Mouse (Mus musculus) MEL (cell line): ENCODE data around the gene Rnf126. TPM values are rescaled to one million over a fixed set of nuclear protein-coding genes. Genes with fewer than 3 reads are reported as not detected.

Experiments
- DNase-seq: peaks from one replicate; pipeline ENCODE4 v3.0.0; 2011; ENCODE audit warnings: low read depth, low spot score
- H3K27ac ChIP-seq: 2 replicates; pipeline ENCODE4 v1.5.1; 2012; ENCODE audit warnings: low read depth, mild to moderate bottlenecking, control low read depth, low read length, moderate library complexity; ENCODE audit not compliant: control insufficient read depth
- H3K27me3 ChIP-seq, 2 experiments: fragments of 150-350 bp in 1 of 2; sonication (generic) in 1 of 2; 2 replicates each; pipeline ENCODE4 v1.6.1; 2012; ENCODE audit warnings: low read length in 2 of 2, mild to moderate bottlenecking in 2 of 2, improper control_type of control experiment in 1 of 2, moderate library complexity in 1 of 2; ENCODE audit not compliant: insufficient read depth in 2 of 2, control insufficient read depth in 1 of 2
- H3K36me3 ChIP-seq, 2 experiments: 2 replicates each; pipeline ENCODE4 v1.6.1; 2012 to 2014; ENCODE audit warnings: low read length in 2 of 2, improper control_type of control experiment in 1 of 2, inconsistent platforms in 1 of 2, mild to moderate bottlenecking in 1 of 2; ENCODE audit not compliant: insufficient read depth in 2 of 2, control insufficient read depth in 1 of 2
- H3K4me1 ChIP-seq, 2 experiments: fragments of 150-350 bp in 1 of 2; sonication (generic) in 1 of 2; 2 replicates each; pipeline ENCODE4 v1.6.1; 2012; ENCODE audit warnings: low read length in 2 of 2, improper control_type of control experiment in 1 of 2, mild to moderate bottlenecking in 1 of 2; ENCODE audit not compliant: insufficient read depth in 2 of 2, control insufficient read depth in 1 of 2
- H3K4me3 ChIP-seq, 2 experiments: fragments of 150-350 bp in 1 of 2; sonication (generic) in 1 of 2; 2 replicates each; pipeline ENCODE4 v1.5.1; 2012; ENCODE audit warnings: low read depth in 2 of 2, low read length in 2 of 2, mild to moderate bottlenecking in 2 of 2, moderate library complexity in 2 of 2, control low read depth in 1 of 2, improper control_type of control experiment in 1 of 2; ENCODE audit not compliant: control insufficient read depth in 1 of 2, insufficient read depth in 1 of 2
- H3K79me2 ChIP-seq: 2 replicates; pipeline ENCODE4 v1.6.1; 2012; ENCODE audit warnings: mild to moderate bottlenecking, low read length, moderate library complexity; ENCODE audit not compliant: control insufficient read depth, poor library complexity, insufficient read depth
- H3K9ac ChIP-seq: 2 replicates; pipeline ENCODE4 v1.6.1; 2012; ENCODE audit warnings: low read depth, mild to moderate bottlenecking, control low read depth, low read length, moderate library complexity; ENCODE audit not compliant: control insufficient read depth, poor library complexity, severe bottlenecking
- H3K9me3 ChIP-seq: fragments of 150-350 bp; sonication (generic); replicated peaks from 2 replicates; pipeline ENCODE4 v1.6.1; 2012; ENCODE audit warnings: mild to moderate bottlenecking, low read length, improper control_type of control experiment, moderate library complexity; ENCODE audit not compliant: insufficient read depth
- BHLHE40 ChIP-seq: IDR thresholded peaks from 2 replicates; pipeline ENCODE4 v1.6.1; 2012; ENCODE audit warnings: low read depth, mild to moderate bottlenecking, inconsistent platforms, low read length, improper control_type of control experiment, borderline replicate concordance
- CHD1 ChIP-seq: IDR thresholded peaks from 2 replicates; pipeline ENCODE4 v1.6.1; 2012; ENCODE audit warnings: low read depth, mild to moderate bottlenecking, inconsistent platforms, low read length, improper control_type of control experiment
- E2F4 ChIP-seq: IDR thresholded peaks from 2 replicates; pipeline ENCODE4 v1.6.1; 2011; ENCODE audit warnings: low read depth, low read length, improper control_type of control experiment, borderline replicate concordance
- ELF1 ChIP-seq: IDR thresholded peaks from 2 replicates; pipeline ENCODE4 v1.6.1; 2014; ENCODE audit warnings: low read depth, mild to moderate bottlenecking, inconsistent platforms, low read length, improper control_type of control experiment, moderate library complexity
- EP300 ChIP-seq, 2 experiments: IDR thresholded peaks; 2 replicates each; pipeline ENCODE4 v1.6.1; 2011; ENCODE audit warnings: improper control_type of control experiment in 2 of 2, low read length in 2 of 2, low read depth in 1 of 2, mild to moderate bottlenecking in 1 of 2
- HCFC1 ChIP-seq: IDR thresholded peaks from 2 replicates; pipeline ENCODE4 v1.6.1; 2012; ENCODE audit warnings: low read depth, mild to moderate bottlenecking, inconsistent platforms, low read length, improper control_type of control experiment, moderate library complexity
- JUND ChIP-seq: IDR thresholded peaks from 2 replicates; pipeline ENCODE4 v1.6.1; 2011; ENCODE audit warnings: low read depth, mild to moderate bottlenecking, improper control_type of control experiment, low read length
- KAT2A ChIP-seq: conservative IDR thresholded peaks from 2 replicates; pipeline ENCODE4 v1.6.1; 2012; ENCODE audit warnings: low read depth, low read length, improper control_type of control experiment, inconsistent platforms
- MAFK ChIP-seq: IDR thresholded peaks from 2 replicates; pipeline ENCODE4 v1.6.1; 2011; ENCODE audit warnings: low read depth, mild to moderate bottlenecking, low read length, improper control_type of control experiment, borderline replicate concordance
- MAX ChIP-seq: IDR thresholded peaks from 2 replicates; pipeline ENCODE4 v1.6.1; 2011; ENCODE audit warnings: low read length, improper control_type of control experiment
- MAZ ChIP-seq: IDR thresholded peaks from 2 replicates; pipeline ENCODE4 v1.6.1; 2012; ENCODE audit warnings: low read depth, mild to moderate bottlenecking, inconsistent platforms, low read length, improper control_type of control experiment
- MEF2A ChIP-seq: IDR thresholded peaks from 2 replicates; pipeline ENCODE4 v1.6.1; 2014; ENCODE audit warnings: low read depth, mild to moderate bottlenecking, inconsistent platforms, low read length, improper control_type of control experiment; ENCODE audit not compliant: poor library complexity, insufficient replicate concordance, severe bottlenecking; ENCODE audit errors: extremely low read depth
- MXI1 ChIP-seq: IDR thresholded peaks from 2 replicates; pipeline ENCODE4 v1.6.1; 2011; ENCODE audit warnings: mild to moderate bottlenecking, low read depth, low read length, improper control_type of control experiment
- MYB ChIP-seq: IDR thresholded peaks from 2 replicates; pipeline ENCODE4 v1.6.1; 2011; ENCODE audit warnings: mild to moderate bottlenecking, low read depth, low read length, improper control_type of control experiment
- MYC ChIP-seq: IDR thresholded peaks from 2 replicates; pipeline ENCODE4 v1.6.1; 2011; ENCODE audit warnings: low read depth, mild to moderate bottlenecking, low read length, improper control_type of control experiment, moderate library complexity
- NELFE ChIP-seq: IDR thresholded peaks from 2 replicates; pipeline ENCODE4 v1.6.1; 2011; ENCODE audit warnings: low read depth, low read length, improper control_type of control experiment
- NRF1 ChIP-seq: IDR thresholded peaks from 2 replicates; pipeline ENCODE4 v1.6.1; 2014; ENCODE audit warnings: low read depth, mild to moderate bottlenecking, inconsistent platforms, low read length, improper control_type of control experiment, moderate library complexity; ENCODE audit not compliant: poor library complexity, insufficient read depth, severe bottlenecking
- POLR2A ChIP-seq, 2 experiments: IDR thresholded peaks; 2 replicates each; pipeline ENCODE4 v1.6.1; 2011 to 2012; ENCODE audit warnings: low read length in 2 of 2, mild to moderate bottlenecking in 2 of 2, control low read depth in 1 of 2, improper control_type of control experiment in 1 of 2, low read depth in 1 of 2, moderate library complexity in 1 of 2; ENCODE audit not compliant: control insufficient read depth in 1 of 2, insufficient read depth in 1 of 2, poor library complexity in 1 of 2
- RAD21 ChIP-seq: IDR thresholded peaks from 2 replicates; pipeline ENCODE4 v1.6.1; 2011; ENCODE audit warnings: mild to moderate bottlenecking, low read depth, low read length, improper control_type of control experiment
- SIN3A ChIP-seq: IDR thresholded peaks from 2 replicates; pipeline ENCODE4 v1.6.1; 2012; ENCODE audit warnings: low read length, improper control_type of control experiment, inconsistent platforms
- TAL1 ChIP-seq: IDR thresholded peaks from 2 replicates; pipeline ENCODE4 v1.6.1; 2012; ENCODE audit warnings: mild to moderate bottlenecking, inconsistent platforms, low read length, moderate library complexity, mixed read lengths
- TBP ChIP-seq: IDR thresholded peaks from 2 replicates; pipeline ENCODE4 v1.8.0; 2011; ENCODE audit warnings: low read depth, low read length, improper control_type of control experiment
- USF1 ChIP-seq: IDR thresholded peaks from 2 replicates; pipeline ENCODE4 v1.6.1; 2014; ENCODE audit warnings: low read depth, mild to moderate bottlenecking, inconsistent platforms, low read length, improper control_type of control experiment, moderate library complexity
- USF2 ChIP-seq, 2 experiments: IDR thresholded peaks; 2 replicates each; pipeline ENCODE4 v1.6.1; 2011 to 2012; ENCODE audit warnings: improper control_type of control experiment in 2 of 2, low read length in 2 of 2, borderline replicate concordance in 1 of 2, inconsistent platforms in 1 of 2, low read depth in 1 of 2, mild to moderate bottlenecking in 1 of 2; ENCODE audit not compliant: insufficient read depth in 1 of 2
- ZC3H11A ChIP-seq: IDR thresholded peaks from 2 replicates; pipeline ENCODE4 v1.6.1; 2012; ENCODE audit warnings: low read depth, mild to moderate bottlenecking, inconsistent platforms, low read length, improper control_type of control experiment
- ZKSCAN1 ChIP-seq: IDR thresholded peaks from 2 replicates; pipeline ENCODE4 v1.6.1; 2012; ENCODE audit warnings: low read depth, mild to moderate bottlenecking, inconsistent platforms, low read length, improper control_type of control experiment, moderate library complexity
- ZMIZ1 ChIP-seq: IDR thresholded peaks from 2 replicates; pipeline ENCODE4 v1.6.1; 2012; ENCODE audit warnings: low read depth, mild to moderate bottlenecking, inconsistent platforms, low read length, improper control_type of control experiment, moderate library complexity
- ZNF384 ChIP-seq: IDR thresholded peaks from 2 replicates; pipeline ENCODE4 v1.6.1; 2012; ENCODE audit warnings: low read depth, mild to moderate bottlenecking, inconsistent platforms, low read length, improper control_type of control experiment
- polyA plus RNA-seq, 2 experiments: library from polyadenylated mRNA; stranded (reverse) in 1 of 2; unstranded in 1 of 2; fragments of >175 nt in 1 of 2; fragments of >200 nt in 1 of 2; gene quantifications; 2 replicates each; pipeline versions ENCODE4 v1.2.1 to v1.2.4; 2012; ENCODE audit warnings: low replicate concordance in 2 of 2, low read depth in 1 of 2; ENCODE audit not compliant: insufficient read length in 2 of 2, insufficient read depth in 1 of 2, missing spikeins in 1 of 2
- total RNA-seq: library from RNA; depleted of rRNA; stranded (reverse); fragments of 300-350 nt; gene quantifications from 2 replicates; pipeline ENCODE4 v1.2.3, GENCODE M21; 2012

Rnf126 gene
- total and polyA plus RNA-seq, 3 experiments, result 84.8 to 184 (median 174) TPM

DNA sequence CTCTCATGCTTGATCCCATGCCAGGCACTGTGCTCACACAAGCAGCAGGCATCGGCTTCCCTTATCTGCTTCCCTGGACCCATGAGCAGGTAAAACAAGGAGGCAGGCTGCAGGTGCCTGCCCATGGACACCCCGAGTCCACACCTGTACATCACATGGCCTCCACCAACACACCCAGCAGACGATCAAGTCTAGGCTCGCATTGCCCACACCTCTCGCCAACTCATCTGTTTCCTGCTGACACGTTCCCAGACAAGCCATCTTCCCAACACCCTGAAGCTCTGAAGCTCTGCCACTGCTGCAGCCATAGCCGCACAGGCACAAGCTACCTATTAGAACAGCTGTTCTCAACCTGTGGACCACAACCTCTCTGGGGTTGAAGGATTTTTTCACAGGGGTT is 2.5 kb downstream of the Rnf126 start:
- Histone ChIP-seq H3K27me3 (no peaks in the 10 kb centered on the region), H3K4me3 (no peak overlapping the region), H3K27ac (no peak overlapping the region), H3K79me2 (peaks cover 43% of the 10 kb centered on the region), H3K9ac (no peak overlapping the region), H3K4me1 (peaks cover 0 to 19% of the 10 kb centered on the region in 2 experiments; a peak in 3 of 4 replicates), H3K36me3 (peaks cover 3 to 13% of the 10 kb centered on the region in 2 experiments; a peak in 3 of 4 replicates), H3K9me3 (no peaks in the 10 kb centered on the region)
- DNase-seq, result no peak
- TF ChIP-seq POLR2A (IDR thresholded peaks at IDR 0.05; ENCODE audit: control insufficient read depth in 1 of 2, insufficient read depth in 1 of 2, low read depth in 1 of 2, low read length in 2 of 2, poor library complexity in 1 of 2), result no peak
- TF ChIP-seq ZNF384, result no peak
- TF ChIP-seq E2F4, result no peak
- TF ChIP-seq BHLHE40, result no peak
- no peak for TF ChIP-seq KAT2A
- TF ChIP-seq NELFE, result no peak
- TF ChIP-seq USF2 (IDR thresholded peaks at IDR 0.05; ENCODE audit: borderline replicate concordance in 1 of 2, insufficient read depth in 1 of 2, low read depth in 1 of 2, low read length in 2 of 2), result no peak
- no peak for TF ChIP-seq MEF2A
- no peak for TF ChIP-seq TBP
- no peak for TF ChIP-seq RAD21
- TF ChIP-seq MAX, result no peak
- no peak for TF ChIP-seq JUND
- TF ChIP-seq SIN3A, result no peak
- no peak for TF ChIP-seq MAZ
- no peak for TF ChIP-seq HCFC1
- no peak for TF ChIP-seq ELF1
- no peak for TF ChIP-seq ZMIZ1
- no peak for TF ChIP-seq ZKSCAN1

DNA sequence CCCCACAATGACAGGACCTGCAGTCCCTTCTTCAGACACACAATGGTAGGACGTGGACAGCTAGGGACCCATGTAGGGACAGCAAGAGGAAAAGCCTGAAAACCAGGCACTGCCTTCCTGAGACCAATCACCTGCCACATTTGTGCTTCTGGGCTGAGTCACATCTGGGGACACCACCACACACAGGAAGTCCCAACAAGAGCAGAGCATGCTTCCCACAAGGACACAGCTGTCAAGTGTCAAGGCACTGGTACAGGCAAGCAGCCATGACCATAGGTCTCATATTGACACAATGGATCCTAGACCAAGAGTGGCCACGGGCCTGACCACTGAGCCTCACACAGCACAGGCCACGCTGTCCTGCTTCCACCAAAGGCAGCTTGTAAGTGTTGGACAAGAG is 3.9 kb downstream of the Rnf126 start:
- Histone ChIP-seq H3K27me3 (no peaks in the 10 kb centered on the region), H3K27ac (no peak overlapping the region), H3K9ac (no peak overlapping the region), H3K9me3 (no peaks in the 10 kb centered on the region), H3K4me1 (peaks cover 0 to 15% of the 10 kb centered on the region in 2 experiments; a peak in 3 of 4 replicates), H3K36me3 (peaks cover 4 to 12% of the 10 kb centered on the region in 2 experiments; a peak in 3 of 4 replicates), H3K4me3 (no peak overlapping the region), H3K79me2 (peaks cover 43% of the 10 kb centered on the region)
- TF ChIP-seq TAL1, result no peak
- TF ChIP-seq ZC3H11A, result no peak
- no peak for TF ChIP-seq MYC
- TF ChIP-seq MAFK, result no peak
- no peak for TF ChIP-seq USF2 (IDR thresholded peaks at IDR 0.05; ENCODE audit: borderline replicate concordance in 1 of 2, insufficient read depth in 1 of 2, low read depth in 1 of 2, low read length in 2 of 2)
- no peak for TF ChIP-seq BHLHE40
- TF ChIP-seq SIN3A, result no peak
- TF ChIP-seq CHD1, result no peak
- no peak for TF ChIP-seq POLR2A (IDR thresholded peaks at IDR 0.05; ENCODE audit: control insufficient read depth in 1 of 2, insufficient read depth in 1 of 2, low read depth in 1 of 2, low read length in 2 of 2, poor library complexity in 1 of 2)
- no peak for TF ChIP-seq MYB
- no peak for TF ChIP-seq USF1
- no peak for TF ChIP-seq MXI1
- no peak for TF ChIP-seq TBP
- no peak for TF ChIP-seq RAD21
- no peak for TF ChIP-seq JUND
- no peak for TF ChIP-seq NRF1
- TF ChIP-seq EP300 (IDR thresholded peaks at IDR 0.05; ENCODE audit: low read depth in 1 of 2, low read length in 2 of 2), result no peak
- DNase-seq, result no peak
